Mouse (Mus musculus): ENCODE measurements around the gene C4b. TPM values are rescaled to one million over a fixed set of nuclear protein-coding genes. Genes with fewer than 3 reads are reported as not detected.
"Not testable (repeated sequence)": the region's sequence is repeated elsewhere in the genome, so short reads cannot be mapped to it uniquely, and the experiment has no call there.

Gene C4b
- total RNA-seq (2017) = 0.19 to 0.64 TPM (median 0.19 TPM) in 3 replicates

GRCm38 (mm10) chr17:34743719-34744118, at the start of gene C4b:
Gene C4b (minus strand): TSS chr17:34743882.
- ATAC-seq (replicated peaks; ENCODE audit: insufficient number of reproducible peaks, low FRiP score, low TSS enrichment, poor library complexity, severe bottlenecking) = no peak

GRCm38 (mm10) chr17:34777680-34778325, 34.1 kb upstream of the C4b start:
- ATAC-seq (replicated peaks; ENCODE audit: insufficient number of reproducible peaks, low FRiP score, low TSS enrichment, poor library complexity, severe bottlenecking) = no peak

- ATAC-seq (replicated peaks; ENCODE audit: insufficient number of reproducible peaks, low FRiP score, low TSS enrichment, poor library complexity, severe bottlenecking) = no peak
These were observed 17.8 kb upstream of the C4b start for GRCm38 (mm10) chr17:34761471-34761870.

- ATAC-seq (replicated peaks; ENCODE audit: insufficient number of reproducible peaks, low FRiP score, low TSS enrichment, poor library complexity, severe bottlenecking) = no peak
These were observed 2.8 kb upstream of the C4b start for GRCm38 (mm10) chr17:34746531-34746930.

GRCm38 (mm10) chr17:34745166-34745565, 1.5 kb upstream of the C4b start:
- not testable (repeated sequence) for ATAC-seq (replicated peaks; ENCODE audit: insufficient number of reproducible peaks, low FRiP score, low TSS enrichment, poor library complexity, severe bottlenecking)

GRCm38 (mm10) chr17:34744611-34745010, 929 bp upstream of the C4b start:
- ATAC-seq (replicated peaks; ENCODE audit: insufficient number of reproducible peaks, low FRiP score, low TSS enrichment, poor library complexity, severe bottlenecking) = not testable (repeated sequence)

- ATAC-seq (replicated peaks; ENCODE audit: insufficient number of reproducible peaks, low FRiP score, low TSS enrichment, poor library complexity, severe bottlenecking) = no peak
These were observed 524 bp upstream of the C4b start for GRCm38 (mm10) chr17:34744206-34744605.

GRCm38 (mm10) chr17:34740280-34740679, 3.4 kb downstream of the C4b start:
- ATAC-seq (replicated peaks; ENCODE audit: insufficient number of reproducible peaks, low FRiP score, low TSS enrichment, poor library complexity, severe bottlenecking) = no peak

GRCm38 (mm10) chr17:34739708-34740107, 4.0 kb downstream of the C4b start:
- not testable (repeated sequence) for ATAC-seq (replicated peaks; ENCODE audit: insufficient number of reproducible peaks, low FRiP score, low TSS enrichment, poor library complexity, severe bottlenecking)

- ATAC-seq (replicated peaks; ENCODE audit: insufficient number of reproducible peaks, low FRiP score, low TSS enrichment, poor library complexity, severe bottlenecking) = not testable (repeated sequence)
These were observed 6.2 kb downstream of the C4b start for GRCm38 (mm10) chr17:34737466-34737865.

GRCm38 (mm10) chr17:34729779-34730553, 13.7 kb downstream of the C4b start:
- ATAC-seq (replicated peaks; ENCODE audit: insufficient number of reproducible peaks, low FRiP score, low TSS enrichment, poor library complexity, severe bottlenecking) = not testable (repeated sequence)

- ATAC-seq (replicated peaks; ENCODE audit: insufficient number of reproducible peaks, low FRiP score, low TSS enrichment, poor library complexity, severe bottlenecking) = not testable (repeated sequence)
These were observed 14.5 kb downstream of the C4b start for GRCm38 (mm10) chr17:34729155-34729554.

- ATAC-seq (replicated peaks; ENCODE audit: insufficient number of reproducible peaks, low FRiP score, low TSS enrichment, poor library complexity, severe bottlenecking) = no peak
These were observed 15.8 kb downstream of the C4b start for GRCm38 (mm10) chr17:34727887-34728286.

- ATAC-seq (replicated peaks; ENCODE audit: insufficient number of reproducible peaks, low FRiP score, low TSS enrichment, poor library complexity, severe bottlenecking) = no peak
These were observed 20.6 kb downstream of the C4b start for GRCm38 (mm10) chr17:34723066-34723465.

- ATAC-seq (replicated peaks; ENCODE audit: insufficient number of reproducible peaks, low FRiP score, low TSS enrichment, poor library complexity, severe bottlenecking) = not testable (repeated sequence)
These were observed 21.4 kb downstream of the C4b start for GRCm38 (mm10) chr17:34722238-34722637.

GRCm38 (mm10) chr17:34719886-34720285, 23.8 kb downstream of the C4b start:
- not testable (repeated sequence) for ATAC-seq (replicated peaks; ENCODE audit: insufficient number of reproducible peaks, low FRiP score, low TSS enrichment, poor library complexity, severe bottlenecking)

GRCm38 (mm10) chr17:34717401-34717800, 26.3 kb downstream of the C4b start:
- no peak for ATAC-seq (replicated peaks; ENCODE audit: insufficient number of reproducible peaks, low FRiP score, low TSS enrichment, poor library complexity, severe bottlenecking)

- ATAC-seq (replicated peaks; ENCODE audit: insufficient number of reproducible peaks, low FRiP score, low TSS enrichment, poor library complexity, severe bottlenecking) = no peak
These were observed 27.4 kb downstream of the C4b start for GRCm38 (mm10) chr17:34716247-34716646.

GRCm38 (mm10) chr17:34715451-34715850, 28.2 kb downstream of the C4b start:
- not testable (repeated sequence) for ATAC-seq (replicated peaks; ENCODE audit: insufficient number of reproducible peaks, low FRiP score, low TSS enrichment, poor library complexity, severe bottlenecking)

- not testable (repeated sequence) for ATAC-seq (replicated peaks; ENCODE audit: insufficient number of reproducible peaks, low FRiP score, low TSS enrichment, poor library complexity, severe bottlenecking)
These were observed 28.7 kb downstream of the C4b start for GRCm38 (mm10) chr17:34714908-34715445.
